ENCODE assay signal across 20 mouse cellular contexts in the genomic region with DNA sequence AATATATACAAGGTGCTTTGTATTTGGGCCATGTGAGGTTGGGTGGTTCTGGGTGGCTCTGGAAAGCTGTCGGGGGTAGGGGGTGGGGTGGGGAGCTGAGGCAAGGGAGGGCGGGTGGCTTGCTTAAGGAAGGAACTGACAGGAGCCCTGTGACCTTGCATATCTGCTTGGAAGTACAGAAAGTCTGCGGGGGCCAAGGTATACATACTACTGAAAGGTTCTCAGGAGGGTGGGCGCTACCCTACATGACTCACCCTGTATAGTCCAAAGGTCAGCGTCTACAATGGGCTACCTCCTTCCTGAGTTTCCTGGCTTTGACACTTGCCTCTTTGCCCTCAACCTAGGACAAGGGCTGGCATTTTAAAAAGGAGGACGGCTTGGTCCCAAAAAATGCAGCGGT.
"Had no signal": no experiment of that assay in that cellular context is flagged by ENCODE, and none has a peak within 500 bp of the region (broad histone marks: within the 10 kb centered on the region; RNA-seq: fewer than 3 reads in every experiment).

No protein-coding gene starts in this region.

- H3K4me2 ChIP-seq: hindbrain, embryonic 13.5 days; hindbrain, embryonic 15.5 days; limb, embryonic 13.5 days; limb, embryonic 15.5 days; liver, embryonic 12.5 days had no signal

- H3K27me3 ChIP-seq: hindbrain, embryonic 15.5 days; liver, embryonic 12.5 days had no signal

- ATAC-seq: forebrain, embryonic 16.5 days; hindbrain, postnatal 0 days; liver, embryonic 12.5 days had no signal

- H3K36me3 ChIP-seq: hindbrain, embryonic 13.5 days; hindbrain, embryonic 15.5 days; limb, embryonic 13.5 days; limb, embryonic 15.5 days; liver, embryonic 12.5 days had no signal

- H3K4me3 ChIP-seq: gastrocnemius, adult 2 months; hindbrain, embryonic 13.5 days; hindbrain, embryonic 15.5 days; layer of hippocampus, adult 2 months; limb, embryonic 13.5 days; limb, embryonic 15.5 days; liver, embryonic 12.5 days had no signal

- H3K27ac ChIP-seq: gastrocnemius, adult 2 months; hindbrain, embryonic 13.5 days; hindbrain, embryonic 15.5 days; hindbrain, postnatal 0 days; layer of hippocampus, adult 2 months; limb, embryonic 13.5 days; limb, embryonic 15.5 days; liver, embryonic 12.5 days; liver, embryonic 14.5 days had no signal

- H3K4me1 ChIP-seq: hindbrain, embryonic 15.5 days; liver, embryonic 12.5 days had no signal

- H3K9ac ChIP-seq: hindbrain, embryonic 13.5 days; hindbrain, embryonic 15.5 days; limb, embryonic 13.5 days; limb, embryonic 15.5 days; liver, embryonic 12.5 days; liver, embryonic 14.5 days had no signal

- H3K9me3 ChIP-seq: hindbrain, embryonic 13.5 days; hindbrain, embryonic 15.5 days; limb, embryonic 13.5 days; limb, embryonic 15.5 days; liver, embryonic 12.5 days had no signal

- DNase-seq: gastrocnemius, adult 2 months; gastrocnemius, postnatal 10 days; gastrocnemius, postnatal 36 days; heart, postnatal 14 days; kidney, adult 18-20 months; kidney, adult 8-10 months; kidney, postnatal 10 days; kidney, postnatal 25 days; kidney, postnatal 4 days; layer of hippocampus, postnatal 36 days; left cerebral cortex, postnatal 4 days had no signal
